In genomic region chr11:79254391-79255098, GRCm38 (mm10) we compare ENCODE assay signal across 8 mouse cellular contexts. TPM values are rescaled to one million over a fixed set of nuclear protein-coding genes. Genes with fewer than 3 reads are reported as not detected.
DNase-seq lines count a peak whose midpoint lies in the region; ATAC-seq and TF ChIP-seq lines count a peak whose summit lies in the region.

Wsb1 (minus strand) TSS chr11:79254671.

- H3K4me3 ChIP-seq in G1E (ENCODE audit: low read depth, low read length) = peak within 1 kb of the TSS; percentile 87
- peak within 1 kb of the TSS; percentile 95 for H3K4me3 ChIP-seq in forebrain, postnatal 0 days (ENCODE audit: low read depth, low read length)
- peak within 1 kb of the TSS; percentile 85 for H3K4me3 ChIP-seq in lung, embryonic 15.5 days

- peak; percentile 85 for ATAC-seq in G1E (ENCODE audit: extremely low read depth, insufficient number of reproducible peaks, low FRiP score, poor library complexity, severe bottlenecking)
- peak; percentile 97 for ATAC-seq in forebrain, postnatal 0 days
- ATAC-seq in lung, embryonic 15.5 days (ENCODE audit: borderline replicate concordance, extremely low read depth, low FRiP score, low TSS enrichment) = peak; percentile 94

- peak; percentile 64 for DNase-seq in G1E (ENCODE audit: low spot score)
- DNase-seq in cerebellum, adult 18-20 months = peak; percentile 88 to 95
- peak; percentile 96 for DNase-seq in forebrain, postnatal 0 days
- peak; percentile 96 for DNase-seq in heart, postnatal 4 days
- peak; percentile 90 to 93 for DNase-seq in layer of hippocampus, adult 8-10 months (ENCODE audit: low spot score in 2 of 2)
- peak; percentile 82 for DNase-seq in ovary, adult 18-20 months (ENCODE audit: low spot score)
- DNase-seq in thymus, postnatal 0 days (ENCODE audit: low spot score) = peak; percentile 93

- peaks cover 41% of the 10 kb centered on the region for H3K4me1 ChIP-seq in G1E (ENCODE audit: insufficient read depth, low read depth, low read length)
- peaks cover 19% of the 10 kb centered on the region for H3K4me1 ChIP-seq in forebrain, postnatal 0 days (ENCODE audit: insufficient read depth)
- peaks cover 14% of the 10 kb centered on the region for H3K4me1 ChIP-seq in lung, embryonic 15.5 days

- peak within 1 kb of the TSS; percentile 98 for H3K9ac ChIP-seq in forebrain, postnatal 0 days
- peak within 1 kb of the TSS; percentile 83 for H3K9ac ChIP-seq in lung, embryonic 15.5 days

- H3K4me2 ChIP-seq in forebrain, postnatal 0 days (ENCODE audit: low read depth) = peak within 1 kb of the TSS; percentile 87
- peak within 1 kb of the TSS; percentile 77 for H3K4me2 ChIP-seq in lung, embryonic 15.5 days

- H3K27me3 ChIP-seq in G1E (ENCODE audit: insufficient read depth, low read length) = no peaks in the 10 kb centered on the region
- H3K27me3 ChIP-seq in forebrain, postnatal 0 days (ENCODE audit: insufficient read depth, low read length) = no peaks in the 10 kb centered on the region
- H3K27me3 ChIP-seq in lung, embryonic 15.5 days = no peaks in the 10 kb centered on the region

- H3K27ac ChIP-seq in forebrain, postnatal 0 days (ENCODE audit: low read depth, low read length) = peak within 1 kb of the TSS; percentile 96
- peak within 1 kb of the TSS; percentile 93 for H3K27ac ChIP-seq in lung, embryonic 15.5 days

- H3K9me3 ChIP-seq in G1E (replicated peaks) = no peaks in the 10 kb centered on the region
- H3K9me3 ChIP-seq in forebrain, postnatal 0 days (ENCODE audit: low read length) = no peaks in the 10 kb centered on the region
- H3K9me3 ChIP-seq in lung, embryonic 15.5 days = no peaks in the 10 kb centered on the region

- 2% methylated on average over 50 of the region's 50 CpGs for WGBS in forebrain, postnatal 0 days
- WGBS in lung, embryonic 15.5 days = 2% methylated on average over 50 of the region's 50 CpGs

- H3K36me3 ChIP-seq in G1E (replicated peaks) = peaks cover 24% of the 10 kb centered on the region
- peaks cover 9% of the 10 kb centered on the region; the same call in 1 of the 2 replicates for H3K36me3 ChIP-seq in forebrain, postnatal 0 days (ENCODE audit: insufficient read depth)
- peaks cover 17% of the 10 kb centered on the region for H3K36me3 ChIP-seq in lung, embryonic 15.5 days

- no peak for TF ChIP-seq CTCF in G1E (IDR thresholded peaks at IDR 0.05; ENCODE audit: low read depth, low read length)
- TF ChIP-seq CTCF in forebrain, postnatal 0 days (IDR thresholded peaks at IDR 0.05; ENCODE audit: low read depth) = no peak

RNA-seq across cellular contexts. Expression of gene Wsb1, which starts in this region (rescaled TPM):
- total RNA-seq in G1E (2014; fragmentation: Nextera tagmentation) (284 and 345 TPM in 2 replicates), G1E (2017) (148 and 158 TPM in 2 replicates)
- polyA plus RNA-seq in G1E (2012) = 66.7 and 80.0 TPM in 2 replicates
- total RNA-seq in forebrain, postnatal 0 days (2014; rRNA removed) = 238 and 277 TPM in 2 replicates
- 157 and 215 TPM in 2 replicates for polyA plus RNA-seq in forebrain, postnatal 0 days (2015; fragmentation: Nextera tagmentation; extraction: Ambion mirVana)
- total RNA-seq in heart, postnatal 4 days (2021) = 10 to 100 TPM; 67.1 to 82.1 TPM
- total RNA-seq in layer of hippocampus, adult 8-10 months (2022) = 100 to 1,000 TPM in 2 of 4 experiments, 10 to 100 TPM in 2; 83.5 to 104 (median 100.0) TPM
- 216 and 218 TPM in 2 replicates for polyA plus RNA-seq in lung, embryonic 15.5 days (2015; fragmentation: Nextera tagmentation; extraction: Ambion mirVana)
- 116 and 122 TPM in 2 replicates for polyA plus RNA-seq in thymus, postnatal 0 days (2015; fragmentation: Nextera tagmentation; extraction: Ambion mirVana)

Comparison
In these comparisons a context has a peak if more than half of its experiments do, and no peak if none do; other contexts are left out.
1. Peak in every context shown above with its lines: DNase-seq, ATAC-seq, H3K4me3 ChIP-seq and H3K27ac ChIP-seq.